Comparison of ENCODE assay signal across 8 mouse cellular contexts in the genomic region with DNA sequence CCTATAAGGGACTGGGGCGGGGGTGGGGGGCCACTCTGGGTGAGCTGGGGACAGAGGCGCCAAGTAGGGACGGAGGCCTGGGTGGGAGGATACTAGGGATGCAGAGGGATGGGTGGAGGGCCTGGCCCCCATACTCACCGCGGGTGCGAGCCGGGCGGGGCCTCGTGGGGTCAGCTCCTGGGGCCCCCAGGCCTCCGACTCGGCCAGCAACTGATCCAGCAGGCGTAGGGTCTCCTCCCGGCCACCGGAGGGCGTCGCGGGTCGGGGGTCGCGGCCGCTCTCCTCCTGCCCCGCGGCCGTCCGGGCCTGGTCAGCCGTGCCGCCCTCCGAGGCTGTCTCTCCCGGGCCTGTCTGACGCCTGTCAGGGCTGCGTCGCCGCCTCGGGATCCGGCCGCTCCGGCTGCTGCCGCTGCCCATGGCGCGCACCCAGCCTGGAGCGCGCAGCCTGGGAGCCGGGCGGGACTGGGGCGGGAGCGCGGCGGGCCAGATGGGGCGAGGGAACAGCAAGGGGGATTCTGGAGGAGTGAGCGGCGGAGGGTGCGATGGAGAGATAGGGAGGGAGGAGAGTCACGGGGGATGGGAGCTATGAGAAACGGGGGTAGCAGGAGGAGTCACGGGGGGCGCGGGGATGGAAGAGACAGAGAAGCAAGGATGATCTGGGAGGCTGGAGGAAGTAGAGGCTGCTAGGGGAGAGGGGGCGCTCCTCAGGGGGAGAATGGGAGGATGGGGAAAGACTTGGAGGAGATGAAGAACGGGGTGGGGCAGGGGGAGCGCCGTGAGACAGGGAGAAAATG. TPM values are rescaled to one million over a fixed set of nuclear protein-coding genes. Genes with fewer than 3 reads are reported as not detected.
DNase-seq lines count a peak whose midpoint lies in the region; ATAC-seq and TF ChIP-seq lines count a peak whose summit lies in the region.

No protein-coding gene starts in this region.

- TF ChIP-seq EP300 in ES-Bruce4 (IDR thresholded peaks at IDR 0.05; ENCODE audit: insufficient read depth, low read depth, low read length), result no peak

- H3K27ac ChIP-seq in ES-Bruce4 (ENCODE audit: insufficient read depth, low read length), result no peak overlapping the region
- peak overlapping the region; percentile 44 for H3K27ac ChIP-seq in embryonic facial prominence, embryonic 15.5 days (replicated peaks)
- no peak overlapping the region for H3K27ac ChIP-seq in hindbrain, embryonic 11.5 days (ENCODE audit: low read depth, low read length)
- H3K27ac ChIP-seq in limb, embryonic 12.5 days, result no peak overlapping the region
- no peak overlapping the region for H3K27ac ChIP-seq in neural tube, embryonic 12.5 days
- no peak overlapping the region for H3K27ac ChIP-seq in thymus, adult 2 months (ENCODE audit: control insufficient read depth, insufficient read depth, low read length)

- peak overlapping the region; percentile 87 for H3K4me2 ChIP-seq in embryonic facial prominence, embryonic 15.5 days (replicated peaks)
- peak overlapping the region; percentile 88 for H3K4me2 ChIP-seq in hindbrain, embryonic 11.5 days (replicated peaks; ENCODE audit: low read depth, low read length)
- peak overlapping the region; percentile 93 for H3K4me2 ChIP-seq in limb, embryonic 12.5 days
- H3K4me2 ChIP-seq in neural tube, embryonic 12.5 days (replicated peaks), result peak overlapping the region; percentile 80

- H3K36me3 ChIP-seq in ES-Bruce4 (ENCODE audit: control insufficient read depth, insufficient read depth, low read length, poor library complexity, severe bottlenecking), result no peaks in the 10 kb centered on the region
- H3K36me3 ChIP-seq in embryonic facial prominence, embryonic 15.5 days, result no peaks in the 10 kb centered on the region
- H3K36me3 ChIP-seq in hindbrain, embryonic 11.5 days (ENCODE audit: control insufficient read depth, insufficient read depth, low read length), result no peaks in the 10 kb centered on the region
- no peaks in the 10 kb centered on the region for H3K36me3 ChIP-seq in limb, embryonic 12.5 days
- H3K36me3 ChIP-seq in neural tube, embryonic 12.5 days, result no peaks in the 10 kb centered on the region
- H3K36me3 ChIP-seq in thymus, adult 2 months (ENCODE audit: control insufficient read depth, insufficient read depth, low read length), result no peaks in the 10 kb centered on the region

- H3K9ac ChIP-seq in ES-Bruce4 (ENCODE audit: low read depth, poor library complexity, severe bottlenecking), result peak overlapping the region; percentile 68
- H3K9ac ChIP-seq in embryonic facial prominence, embryonic 15.5 days, result peak overlapping the region; percentile 60
- peak overlapping the region; percentile 61 for H3K9ac ChIP-seq in hindbrain, embryonic 11.5 days (ENCODE audit: low read depth, low read length)
- peak overlapping the region; percentile 74 for H3K9ac ChIP-seq in limb, embryonic 12.5 days (replicated peaks)
- H3K9ac ChIP-seq in neural tube, embryonic 12.5 days, result peak overlapping the region; percentile 64

- peak; percentile 52 for ATAC-seq in embryonic facial prominence, embryonic 15.5 days (ENCODE audit: insufficient number of reproducible peaks, low FRiP score, low TSS enrichment, low read depth)
- peak; percentile 82 for ATAC-seq in hindbrain, embryonic 11.5 days (ENCODE audit: low FRiP score)
- ATAC-seq in limb, embryonic 12.5 days (ENCODE audit: insufficient number of reproducible peaks, insufficient read depth, low FRiP score, low TSS enrichment, low read depth), result peak; percentile 40
- peak; percentile 74 for ATAC-seq in neural tube, embryonic 12.5 days (ENCODE audit: low FRiP score, low read depth)

- WGBS in embryonic facial prominence, embryonic 15.5 days, result 2% methylated on average over 60 of the region's 61 CpGs
- 2% methylated on average over 43 of the region's 61 CpGs for WGBS in hindbrain, embryonic 11.5 days
- 2% methylated on average over 46 of the region's 61 CpGs for WGBS in limb, embryonic 12.5 days
- WGBS in neural tube, embryonic 12.5 days, result 2% methylated on average over 61 of the region's 61 CpGs
- 8% methylated on average over 55 of the region's 61 CpGs for WGBS in thymus, adult 2 months

- peaks cover 8% of the 10 kb centered on the region for H3K27me3 ChIP-seq in ES-Bruce4 (ENCODE audit: control insufficient read depth, insufficient read depth, low read length, poor library complexity, severe bottlenecking)
- H3K27me3 ChIP-seq in embryonic facial prominence, embryonic 15.5 days, result peaks cover 13% of the 10 kb centered on the region
- peaks cover 20% of the 10 kb centered on the region for H3K27me3 ChIP-seq in hindbrain, embryonic 11.5 days (ENCODE audit: control insufficient read depth, insufficient read depth, low read length)
- H3K27me3 ChIP-seq in limb, embryonic 12.5 days, result peaks cover 56% of the 10 kb centered on the region
- peaks cover 44% of the 10 kb centered on the region for H3K27me3 ChIP-seq in neural tube, embryonic 12.5 days (replicated peaks)
- H3K27me3 ChIP-seq in thymus, adult 2 months (ENCODE audit: control insufficient read depth, insufficient read depth, low read length), result peaks cover 14% of the 10 kb centered on the region; the same call in 1 of the 2 replicates

- no peaks in the 10 kb centered on the region for H3K9me3 ChIP-seq in ES-Bruce4 (replicated peaks; ENCODE audit: control insufficient read depth, insufficient read depth, low read length, poor library complexity, severe bottlenecking)
- H3K9me3 ChIP-seq in embryonic facial prominence, embryonic 15.5 days (replicated peaks), result no peaks in the 10 kb centered on the region
- H3K9me3 ChIP-seq in hindbrain, embryonic 11.5 days (ENCODE audit: control insufficient read depth, low read length), result no peaks in the 10 kb centered on the region
- H3K9me3 ChIP-seq in limb, embryonic 12.5 days, result no peaks in the 10 kb centered on the region
- H3K9me3 ChIP-seq in neural tube, embryonic 12.5 days, result no peaks in the 10 kb centered on the region

- TF ChIP-seq CTCF in ES-Bruce4 (IDR thresholded peaks at IDR 0.05; ENCODE audit: low read depth, low read length), result peak; percentile 20
- no peak for TF ChIP-seq CTCF in thymus, adult 2 months (IDR thresholded peaks at IDR 0.05; ENCODE audit: borderline replicate concordance, control insufficient read depth, extremely low read depth, insufficient read depth, low read length, poor library complexity)

- DNase-seq in cerebellum, postnatal 10 days, result peak; percentile 51 to 62
- no peak for DNase-seq in cerebellum, adult 9-10 months
- peak; percentile 72 for DNase-seq in hindbrain, embryonic 11.5 days (ENCODE audit: low spot score)
- DNase-seq in thymus, adult 2 months, result no peak

- TF ChIP-seq POLR2A in ES-Bruce4 (IDR thresholded peaks at IDR 0.05; ENCODE audit: insufficient read depth, low read length), result no peak
- TF ChIP-seq POLR2A in thymus, adult 2 months (IDR thresholded peaks at IDR 0.05; ENCODE audit: control insufficient read depth, extremely low read depth, insufficient read depth, low read length, poor library complexity), result no peak

- H3K4me1 ChIP-seq in ES-Bruce4 (ENCODE audit: control insufficient read depth, insufficient read depth, low read length), result no peaks in the 10 kb centered on the region
- H3K4me1 ChIP-seq in embryonic facial prominence, embryonic 15.5 days, result peaks cover 39% of the 10 kb centered on the region
- H3K4me1 ChIP-seq in hindbrain, embryonic 11.5 days (replicated peaks; ENCODE audit: control insufficient read depth, insufficient read depth, low read length), result no peaks in the 10 kb centered on the region
- H3K4me1 ChIP-seq in limb, embryonic 12.5 days (replicated peaks), result peaks cover 20% of the 10 kb centered on the region
- peaks cover 15% of the 10 kb centered on the region for H3K4me1 ChIP-seq in neural tube, embryonic 12.5 days
- no peaks in the 10 kb centered on the region for H3K4me1 ChIP-seq in thymus, adult 2 months (replicated peaks; ENCODE audit: control insufficient read depth, insufficient read depth, low read length)

- H3K4me3 ChIP-seq in ES-Bruce4 (ENCODE audit: low read depth, low read length), result peak overlapping the region; percentile 74
- peak overlapping the region; percentile 57 for H3K4me3 ChIP-seq in embryonic facial prominence, embryonic 15.5 days (replicated peaks)
- H3K4me3 ChIP-seq in hindbrain, embryonic 11.5 days (ENCODE audit: low read depth, low read length), result peak overlapping the region; percentile 51
- peak overlapping the region; percentile 65 for H3K4me3 ChIP-seq in limb, embryonic 12.5 days (replicated peaks)
- H3K4me3 ChIP-seq in neural tube, embryonic 12.5 days, result peak overlapping the region; percentile 56
- H3K4me3 ChIP-seq in thymus, adult 2 months (ENCODE audit: control insufficient read depth, insufficient read depth, low read length), result no peak overlapping the region

RNA-seq across cellular contexts. Expression of a gene that starts 0.9 kb away (rescaled TPM):
- not detected in 2 replicates for polyA plus RNA-seq in ES-Bruce4 (2011; ENCODE audit: insufficient read depth, insufficient read length, low read depth, missing spikeins)
- 6.2 and 6.5 TPM in 2 replicates for polyA plus RNA-seq in embryonic facial prominence, embryonic 15.5 days (2015; fragmentation: Nextera tagmentation; extraction: Ambion mirVana)
- polyA plus RNA-seq in hindbrain, embryonic 11.5 days (2014; fragmentation: Nextera tagmentation; extraction: Ambion mirVana), result 0.88 and 1.2 TPM in 2 replicates
- 1.3 and 2.6 TPM in 2 replicates for polyA plus RNA-seq in limb, embryonic 12.5 days (2016; fragmentation: Nextera tagmentation; extraction: Ambion mirVana)
- polyA plus RNA-seq in neural tube, embryonic 12.5 days (2016; fragmentation: Nextera tagmentation; extraction: Ambion mirVana), result 1.1 and 1.3 TPM in 2 replicates
- 1.6 and 3.4 TPM in 2 replicates for polyA plus RNA-seq in thymus, adult 2 months (2012; rRNA removed)

RNA-seq across cellular contexts. Expression of a gene that starts 27.4 kb away (rescaled TPM):
- 297 and 319 TPM in 2 replicates for polyA plus RNA-seq in ES-Bruce4 (2011; ENCODE audit: insufficient read depth, insufficient read length, low read depth, missing spikeins)
- polyA plus RNA-seq in embryonic facial prominence, embryonic 15.5 days (2015; fragmentation: Nextera tagmentation; extraction: Ambion mirVana), result 142 and 158 TPM in 2 replicates
- polyA plus RNA-seq in hindbrain, embryonic 11.5 days (2014; fragmentation: Nextera tagmentation; extraction: Ambion mirVana), result 335 and 391 TPM in 2 replicates
- polyA plus RNA-seq in limb, embryonic 12.5 days (2016; fragmentation: Nextera tagmentation; extraction: Ambion mirVana), result 367 and 394 TPM in 2 replicates
- polyA plus RNA-seq in neural tube, embryonic 12.5 days (2016; fragmentation: Nextera tagmentation; extraction: Ambion mirVana), result 261 and 262 TPM in 2 replicates
- 77.4 and 166 TPM in 2 replicates for polyA plus RNA-seq in thymus, adult 2 months (2012; rRNA removed)

RNA-seq across cellular contexts. Expression of a gene that starts 29.6 kb away (rescaled TPM):
- polyA plus RNA-seq in ES-Bruce4 (2011; ENCODE audit: insufficient read depth, insufficient read length, low read depth, missing spikeins), result 20.2 and 23.8 TPM in 2 replicates
- polyA plus RNA-seq in embryonic facial prominence, embryonic 15.5 days (2015; fragmentation: Nextera tagmentation; extraction: Ambion mirVana), result 13.0 and 13.1 TPM in 2 replicates
- polyA plus RNA-seq in hindbrain, embryonic 11.5 days (2014; fragmentation: Nextera tagmentation; extraction: Ambion mirVana), result 12.5 and 14.3 TPM in 2 replicates
- polyA plus RNA-seq in limb, embryonic 12.5 days (2016; fragmentation: Nextera tagmentation; extraction: Ambion mirVana), result 12.0 and 12.8 TPM in 2 replicates
- 15.5 and 16.3 TPM in 2 replicates for polyA plus RNA-seq in neural tube, embryonic 12.5 days (2016; fragmentation: Nextera tagmentation; extraction: Ambion mirVana)
- polyA plus RNA-seq in thymus, adult 2 months (2012; rRNA removed), result 4.9 and 6.5 TPM in 2 replicates

Comparison
In these comparisons a context has a peak if more than half of its experiments do, and no peak if none do; other contexts are left out.
1. DNase-seq: peak in cerebellum, postnatal 10 days (2 of 2) and hindbrain, embryonic 11.5 days (single experiment); none in cerebellum, adult 9-10 months (single experiment) and thymus, adult 2 months (single experiment).
2. Peak in every context shown above with its lines, with median percentiles within 50 percentile points of each other: H3K9ac ChIP-seq, ATAC-seq and H3K4me2 ChIP-seq.